Mouse (Mus musculus) heart, postnatal 10 days (tissue): ENCODE measurements around the gene Olfr1036. TPM values are rescaled to one million over a fixed set of nuclear protein-coding genes. Genes with fewer than 3 reads are reported as not detected.
"Not testable (repeated sequence)": the region's sequence is repeated elsewhere in the genome, so short reads cannot be mapped to it uniquely, and the experiment has no call there.

Experiments
- DNase-seq, 2 experiments: peaks; one replicate each; pipeline ENCODE4 v3.0.0; 2021
- intact Hi-C: fragments of 180-260 bp; cut with DNase I; formaldehyde crosslinking; loops from one replicate; pipeline ENCODE4 v1.15.1; 2025
- total RNA-seq, 2 experiments: library from RNA; stranded (reverse); gene quantifications; 2 replicates each; pipeline ENCODE4 v1.2.3; 2021

The Olfr1036 gene
- not detected for total RNA-seq

DNA sequence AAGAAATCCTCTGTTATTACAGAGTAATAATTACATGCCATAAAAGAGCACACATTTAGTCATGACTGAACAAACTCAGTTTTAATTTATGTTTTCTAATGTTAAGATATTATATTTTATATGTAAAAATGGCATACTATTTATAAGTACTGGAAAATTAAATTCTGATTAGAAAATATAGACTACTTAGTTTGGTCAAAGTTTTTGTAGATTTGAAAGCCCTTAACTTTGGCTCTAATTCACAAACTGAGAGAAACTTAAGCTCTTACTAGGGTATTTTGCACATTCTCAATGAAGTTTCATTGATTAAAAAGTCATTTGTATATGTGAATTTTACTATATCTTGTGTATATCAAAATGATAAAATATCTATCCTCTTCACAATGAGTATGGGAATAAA is at the start of gene Olfr1036:
Gene Olfr1036, plus strand, starts transcription at position 301 of the 400 bp plus-strand sequence.
- intact Hi-C loops, DNase-seq: not testable (repeated sequence)

DNA sequence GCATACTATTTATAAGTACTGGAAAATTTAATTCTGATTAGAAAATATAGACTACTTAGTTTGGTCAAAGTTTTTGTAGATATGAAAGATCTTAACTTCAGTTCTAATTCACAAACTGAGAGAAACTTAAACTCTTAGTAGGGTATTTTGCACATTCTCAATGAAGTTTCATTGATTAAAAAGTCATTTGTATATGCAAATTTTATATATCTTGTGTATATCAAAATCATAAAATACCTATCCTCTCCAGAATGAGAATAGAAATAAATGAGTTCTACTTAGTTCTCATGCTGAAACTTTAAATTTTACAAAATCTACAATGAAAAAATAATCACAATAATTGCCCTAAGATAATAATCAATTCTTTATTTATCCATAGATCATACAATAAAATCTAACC is 28.2 kb upstream of the Olfr1036 start, which contains the start of gene Olfr1034:
Gene Olfr1034, plus strand, starts transcription at position 301 of the 400 bp plus-strand sequence.
- DNase-seq, result no peak
- intact Hi-C loops, result no loop called here

DNA sequence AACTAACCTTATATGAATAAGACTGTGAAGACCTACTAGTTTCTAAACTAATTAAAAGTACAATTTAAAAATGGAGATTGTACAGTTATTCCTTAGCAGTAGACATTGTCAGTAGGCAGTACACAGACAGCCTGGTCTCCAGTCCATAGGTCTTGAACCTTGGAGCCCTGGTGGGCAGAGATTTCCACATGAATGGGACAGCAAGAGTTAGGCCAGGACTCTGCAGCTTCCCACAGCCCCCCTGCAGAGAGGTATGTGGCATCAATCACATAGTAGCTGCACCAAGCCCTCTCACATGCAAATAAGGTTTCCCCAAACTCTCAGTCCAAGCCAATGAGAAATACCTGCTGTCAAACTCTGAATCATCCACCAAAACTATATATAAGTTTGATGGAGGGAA is 23.0 kb upstream of the Olfr1036 start:
- intact Hi-C loops, DNase-seq: not testable (repeated sequence)

DNA sequence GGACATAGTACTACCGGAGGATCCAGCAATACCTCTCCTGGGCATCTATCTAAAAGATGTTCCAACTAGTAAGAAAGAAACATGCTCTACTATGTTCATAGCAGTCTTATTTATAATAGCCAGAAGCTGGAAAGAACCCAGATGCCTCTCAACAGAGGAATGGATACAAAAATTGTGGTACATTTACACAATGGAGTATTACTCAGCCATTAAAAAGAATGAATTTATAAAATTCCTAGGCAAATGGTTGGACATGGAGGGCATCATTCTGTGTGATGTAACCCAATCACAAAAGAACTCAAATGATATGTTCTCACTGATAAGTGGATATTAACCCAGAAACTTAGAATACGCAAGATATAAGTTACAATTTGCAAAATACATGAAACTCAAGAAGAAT is 10.0 kb upstream of the Olfr1036 start:
- DNase-seq, intact Hi-C loops: not testable (repeated sequence)

DNA sequence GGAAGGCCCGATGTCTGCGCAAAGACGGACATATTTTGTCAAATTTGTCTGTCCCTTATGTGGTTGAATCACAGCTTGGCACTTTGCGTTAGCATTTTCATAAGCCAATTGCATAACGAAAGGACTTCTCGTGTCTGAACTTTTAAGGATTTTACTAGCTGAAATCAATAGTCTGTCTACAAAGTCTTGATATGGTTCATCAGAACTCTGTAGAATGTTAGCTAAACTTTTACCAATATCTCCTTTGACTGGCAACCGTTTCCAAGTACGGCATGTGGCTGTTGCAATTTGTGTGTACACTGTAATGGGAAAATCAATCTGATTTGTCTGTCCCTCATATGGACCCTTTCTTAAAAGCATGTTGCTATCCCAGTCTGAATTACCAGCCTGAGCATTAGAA is 3.6 kb upstream of the Olfr1036 start:
- no peak for DNase-seq
- intact Hi-C loops, result no loop called here

DNA sequence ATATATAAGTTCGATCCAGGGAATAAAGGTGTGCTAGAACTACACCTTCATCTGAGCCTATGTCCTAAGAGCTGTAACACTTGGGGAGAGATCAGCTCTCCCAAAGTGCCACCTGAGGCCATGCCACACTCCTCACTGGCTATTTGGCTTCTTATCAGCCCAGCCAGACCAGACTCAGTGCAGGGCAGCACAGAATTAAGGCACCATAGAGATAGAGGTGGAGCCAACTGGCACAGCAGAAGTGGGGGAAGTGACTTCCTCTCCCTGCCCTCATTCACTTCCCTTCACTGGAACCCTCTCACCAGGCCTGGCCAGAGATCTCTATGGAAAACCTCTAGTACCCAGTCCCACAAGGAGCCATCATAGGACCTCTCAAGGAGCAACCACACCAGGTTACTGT is 6.7 kb downstream of the Olfr1036 start:
- DNase-seq, intact Hi-C loops: not testable (repeated sequence)

DNA sequence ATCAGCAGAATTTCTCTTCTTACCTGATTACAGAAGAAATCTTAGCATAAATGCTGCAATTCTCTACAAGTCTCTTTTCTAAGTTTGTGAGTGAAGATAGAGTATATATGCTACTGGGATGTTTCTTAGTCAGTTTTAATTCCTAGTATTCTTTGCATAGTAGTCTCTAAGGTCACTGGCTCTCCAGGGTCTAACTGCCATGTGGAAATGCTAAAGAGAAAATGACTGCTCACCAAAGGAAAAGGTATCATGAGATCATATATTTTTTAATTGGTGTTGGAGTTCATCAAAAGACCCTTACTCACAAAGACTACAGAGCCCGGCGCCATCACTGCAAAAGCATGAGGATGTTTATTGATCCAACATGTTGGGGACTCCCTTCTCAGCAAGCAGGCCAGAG is 13.5 kb downstream of the Olfr1036 start, which contains the start of gene Olfr1037:
Gene Olfr1037, minus strand, starts transcription at position 101 of the 400 bp plus-strand sequence.
- intact Hi-C loops, result no loop called here
- no peak for DNase-seq

Other genes starting within 250 kb of the Olfr1036 start
- not detected for gene Olfr1019, start 228.5 kb upstream of the Olfr1036 start, total RNA-seq
- gene Olfr1020, start 227.0 kb upstream of the Olfr1036 start, total RNA-seq, result not detected
- not detected for gene Olfr1022, start 205.4 kb upstream of the Olfr1036 start, total RNA-seq
- not detected for gene Olfr1023, start 188.4 kb upstream of the Olfr1036 start, total RNA-seq
- not detected for gene Olfr1024, start 168.9 kb upstream of the Olfr1036 start, total RNA-seq
- gene Olfr1025-ps1, start 158.8 kb upstream of the Olfr1036 start, total RNA-seq, result not detected
- not detected for gene Olfr1026, start 152.4 kb upstream of the Olfr1036 start, total RNA-seq
- gene Olfr1028, start 123.6 kb upstream of the Olfr1036 start, total RNA-seq, result not detected
- gene Olfr1029, start 100.1 kb upstream of the Olfr1036 start, total RNA-seq, result not detected
- not detected for gene Olfr1030, start 94.7 kb upstream of the Olfr1036 start, total RNA-seq
- gene Olfr1031, start 83.7 kb upstream of the Olfr1036 start, total RNA-seq, result not detected
- not detected for gene Olfr1032, start 68.5 kb upstream of the Olfr1036 start, total RNA-seq
- 1 to 10 TPM; 1.2 to 8.1 TPM for gene Olfr1033, start 53.4 kb upstream of the Olfr1036 start, total RNA-seq
- gene Olfr1034, start 28.1 kb upstream of the Olfr1036 start, total RNA-seq, result under 1 TPM; 0.10 to 0.17 TPM
- gene Olfr1037, start 13.4 kb downstream of the Olfr1036 start, total RNA-seq, result not detected
- gene Olfr1039, start 61.9 kb downstream of the Olfr1036 start, total RNA-seq, result not detected
- gene Olfr1040, start 72.7 kb downstream of the Olfr1036 start, total RNA-seq, result not detected
- gene Olfr1042, start 87.8 kb downstream of the Olfr1036 start, total RNA-seq, result not detected
- not detected for gene Olfr1043, start 93.5 kb downstream of the Olfr1036 start, total RNA-seq
- gene Olfr1044, start 103.8 kb downstream of the Olfr1036 start, total RNA-seq, result not detected
- not detected for gene Olfr52, start 111.7 kb downstream of the Olfr1036 start, total RNA-seq
- gene Olfr1045, start 129.0 kb downstream of the Olfr1036 start, total RNA-seq, result not detected
- gene Olfr1046, start 145.3 kb downstream of the Olfr1036 start, total RNA-seq, result not detected
- gene Olfr1047, start 157.4 kb downstream of the Olfr1036 start, total RNA-seq, result not detected
- gene Olfr1048, start 166.3 kb downstream of the Olfr1036 start, total RNA-seq, result not detected
- gene Olfr1049, start 184.3 kb downstream of the Olfr1036 start, total RNA-seq, result not detected
- not detected for gene Olfr1051, start 205.1 kb downstream of the Olfr1036 start, total RNA-seq
- not detected for gene Olfr1052, start 218.5 kb downstream of the Olfr1036 start, total RNA-seq
- gene Olfr1053, start 241.3 kb downstream of the Olfr1036 start, total RNA-seq, result not detected